Mouse (Mus musculus) induced T-regulatory cell, adult 2 months (primary cell): ENCODE data around the gene Fyn.

Source experiments
- DNase-seq: peaks from one replicate; pipeline ENCODE4 v3.0.0-alpha.2; 2012; ENCODE audit warnings: low read depth

The Fyn gene

GRCm38 (mm10) chr10:39535347-39535746, 166.7 kb downstream of the Fyn start:
- no peak for DNase-seq

DNA sequence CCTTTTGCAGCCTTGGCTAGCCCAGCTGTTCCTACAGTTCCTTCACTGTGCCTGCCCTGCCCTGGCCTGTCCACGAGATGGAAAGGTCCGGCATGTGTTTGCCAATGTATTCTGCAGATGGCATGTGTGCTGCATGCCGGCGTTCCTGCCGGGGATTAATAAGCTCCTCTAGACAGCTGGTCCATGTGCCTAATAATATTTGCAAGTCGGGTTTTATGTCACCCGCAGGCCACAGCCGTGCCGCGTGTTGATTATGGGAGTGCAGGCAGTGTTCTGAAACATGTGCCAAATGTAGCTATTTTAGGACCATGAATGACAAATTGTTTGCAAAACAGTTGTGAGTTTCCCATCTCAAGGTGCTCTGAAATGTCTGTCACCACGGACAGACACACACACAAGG, 167.6 kb downstream of the Fyn start:
- no peak for DNase-seq

DNA sequence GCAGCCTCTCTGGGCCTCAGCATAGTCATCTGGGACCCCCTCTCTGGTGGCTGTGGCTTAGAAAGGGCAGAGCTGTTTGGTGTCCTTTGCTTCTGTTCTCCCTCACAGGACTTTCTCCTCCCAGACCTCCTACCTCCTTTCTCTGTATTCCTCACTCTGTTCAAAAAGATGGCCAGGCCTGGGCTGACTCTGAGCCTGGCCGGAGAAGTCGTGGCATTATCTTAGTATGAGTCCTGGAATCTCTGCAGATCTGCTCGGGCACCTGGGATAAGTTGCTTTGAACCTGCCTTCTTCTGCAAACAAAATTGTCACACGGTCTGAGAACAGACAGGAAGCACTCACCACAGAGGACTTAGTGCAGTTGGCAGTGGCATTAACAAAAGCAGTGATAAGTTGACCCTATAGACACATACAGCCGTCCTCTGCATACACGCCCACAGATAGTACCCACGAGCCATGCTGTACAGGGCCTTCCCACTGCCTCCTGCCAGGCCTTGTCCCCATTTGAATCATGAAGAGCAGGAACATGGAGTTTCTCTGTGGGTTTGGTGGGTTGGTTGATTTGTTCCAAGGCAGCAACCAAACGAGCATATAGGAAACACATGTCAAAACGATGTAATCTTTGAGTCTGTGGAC, 171.5 kb downstream of the Fyn start:
- no peak for DNase-seq

DNA sequence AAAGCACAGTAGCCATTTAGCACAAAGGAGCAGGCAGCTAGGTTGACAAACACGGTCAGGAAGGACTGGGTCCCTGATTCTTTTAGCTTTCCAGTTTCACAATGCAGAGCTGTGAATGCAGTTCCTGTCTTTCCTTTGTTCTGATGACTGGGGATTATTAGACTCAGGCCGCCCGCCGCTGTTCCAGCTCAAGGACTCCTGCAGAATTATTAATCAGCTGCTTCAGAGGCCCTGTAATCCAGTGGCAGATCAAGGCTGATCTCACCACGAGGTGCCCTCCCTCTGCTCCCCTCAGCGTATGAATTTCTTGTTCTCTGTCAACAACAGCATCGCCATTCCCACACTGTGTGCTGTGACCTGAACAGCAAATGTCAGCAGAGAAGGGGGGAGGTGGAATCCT, 172.3 kb downstream of the Fyn start:
- no peak for DNase-seq

DNA sequence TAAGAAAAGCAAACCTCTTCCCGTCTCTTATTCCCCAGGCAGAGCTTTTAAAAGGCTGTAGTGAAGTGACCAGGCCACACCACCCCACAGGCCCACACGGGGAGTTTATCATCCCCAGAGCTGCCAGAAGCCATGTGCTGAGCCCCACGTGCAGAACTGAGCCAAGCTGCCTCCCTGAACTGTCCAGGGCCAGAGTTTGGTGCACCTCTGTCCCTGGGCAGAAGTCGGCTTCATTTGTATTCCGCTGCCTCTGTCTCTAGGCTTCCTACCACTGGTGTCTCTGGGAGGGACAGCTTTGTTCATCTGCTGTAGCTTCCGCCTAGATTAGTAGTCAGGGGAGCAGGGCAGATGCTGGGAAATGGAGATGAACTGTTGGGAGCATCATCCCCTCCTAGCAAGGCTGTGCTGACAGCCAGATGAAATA, 172.8 kb downstream of the Fyn start:
- DNase-seq, result no peak

DNA sequence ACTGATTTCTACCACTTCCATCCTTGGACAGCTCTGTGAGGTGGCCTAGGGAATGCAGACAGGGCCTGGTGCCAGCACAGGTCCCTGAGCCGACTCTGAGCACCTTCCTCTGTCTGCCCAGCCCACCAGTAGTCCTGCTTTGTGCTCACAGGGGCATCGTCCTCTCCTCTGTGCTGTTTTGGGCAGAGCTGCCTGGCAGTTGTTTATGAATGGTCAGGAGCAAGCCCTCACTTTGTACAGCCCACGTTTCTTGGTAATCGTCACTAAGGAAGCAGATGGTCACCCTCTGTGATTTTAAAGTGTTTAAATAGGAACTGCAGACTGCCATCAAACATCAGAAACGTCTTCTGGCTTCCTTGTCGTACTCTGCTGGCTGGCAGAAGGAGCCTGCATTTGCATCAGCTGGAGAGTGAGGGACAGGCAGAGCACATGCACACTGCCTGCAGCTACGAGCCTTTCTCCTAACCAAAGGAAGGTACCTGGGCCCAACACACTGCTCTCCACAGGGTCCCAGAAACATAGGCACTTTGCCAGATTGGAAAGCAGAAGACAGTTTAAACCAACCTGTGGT, 173.4 kb downstream of the Fyn start:
- DNase-seq, result no peak

DNA sequence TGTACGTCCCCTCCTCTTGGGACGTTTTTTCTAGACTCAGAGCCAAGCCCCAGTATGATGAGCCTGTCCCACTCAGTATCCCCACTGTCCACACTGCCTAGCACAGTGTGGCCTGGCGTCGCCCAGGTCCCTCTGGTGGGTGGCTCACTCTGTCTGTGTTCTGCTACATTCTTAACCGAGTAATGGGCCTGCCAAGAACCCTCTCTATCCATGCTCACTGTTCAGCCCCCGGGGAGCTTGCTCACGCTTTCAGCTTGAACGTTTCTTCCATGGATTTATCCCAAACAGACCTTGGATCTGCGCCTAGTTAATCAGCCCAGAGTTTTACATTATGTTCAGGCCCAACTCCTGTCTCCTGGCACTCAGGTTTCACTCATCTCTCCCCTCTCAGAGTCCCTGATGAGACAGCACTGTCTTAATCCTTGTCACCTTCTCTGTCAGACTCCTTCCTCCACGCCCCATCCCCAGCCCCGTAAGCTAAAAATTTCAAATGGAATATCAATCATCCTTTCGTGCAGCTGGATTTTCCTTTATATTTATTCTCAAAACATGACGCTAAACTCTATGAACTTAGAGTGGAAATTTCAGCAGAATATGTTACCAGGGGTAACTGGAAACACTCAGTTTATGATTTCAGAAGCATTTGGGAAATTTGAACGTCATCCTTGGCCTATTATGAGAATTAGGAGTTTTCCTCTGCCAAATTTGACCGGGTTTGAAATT, 174.0 kb downstream of the Fyn start:
- DNase-seq, result no peak

DNA sequence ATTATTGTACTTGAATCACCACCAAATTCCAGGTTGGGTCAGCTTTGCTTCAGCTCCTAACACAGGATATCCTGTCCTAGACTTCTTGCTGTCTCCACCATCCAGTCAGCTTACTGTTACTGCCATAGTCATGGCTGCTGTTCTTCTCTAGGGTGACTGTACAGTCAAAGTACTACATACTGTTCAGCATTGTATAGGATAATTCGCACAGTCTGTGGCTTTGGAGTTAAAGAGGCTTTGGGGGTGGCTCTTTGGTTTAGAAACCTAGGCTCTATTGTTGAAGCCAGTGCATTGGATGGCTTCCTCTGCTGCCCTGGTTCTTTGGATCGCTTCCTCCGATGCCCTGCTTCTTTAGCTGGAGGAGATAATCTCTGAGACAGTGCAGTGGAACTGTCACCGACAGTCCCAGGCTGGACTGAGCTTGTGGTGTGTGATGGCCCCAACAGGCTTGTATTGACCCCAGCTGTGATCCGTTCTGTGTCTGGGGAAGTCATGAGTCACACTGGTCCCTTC, 174.7 kb downstream of the Fyn start:
- DNase-seq, result no peak

DNA sequence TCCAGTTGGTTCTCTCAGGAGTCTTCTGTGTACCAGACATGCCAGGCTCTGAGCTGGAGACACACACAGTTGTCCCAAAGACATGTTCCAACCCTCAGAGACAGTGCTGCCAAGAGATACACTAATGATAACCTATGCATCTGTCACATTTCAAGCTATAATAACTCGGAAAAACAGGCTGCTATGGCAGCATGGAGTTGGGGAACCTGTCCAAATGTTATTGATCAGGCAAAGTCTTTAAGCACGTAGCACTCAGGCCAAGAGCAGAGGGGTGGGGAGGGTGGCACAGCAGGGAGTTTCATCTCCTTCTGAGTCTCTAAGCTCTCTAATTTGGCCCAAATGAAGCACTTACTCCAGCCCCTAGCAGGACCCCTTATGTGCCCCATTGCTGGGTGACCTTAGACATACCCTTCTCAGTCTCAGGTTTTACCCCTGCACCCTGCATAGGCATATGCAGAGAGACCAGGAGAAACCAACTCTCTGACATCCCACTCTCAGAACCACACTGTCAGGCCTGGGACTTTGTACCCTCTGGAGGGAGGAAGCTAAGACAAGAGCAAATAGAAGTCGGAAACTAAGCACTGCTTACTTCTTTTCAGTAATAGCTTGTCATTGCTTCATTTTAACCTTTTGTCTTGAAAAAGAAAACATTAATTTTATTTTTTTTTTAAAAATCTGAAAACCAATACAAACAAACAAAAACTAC, 178.9 kb downstream of the Fyn start:
- DNase-seq, result no peak

DNA sequence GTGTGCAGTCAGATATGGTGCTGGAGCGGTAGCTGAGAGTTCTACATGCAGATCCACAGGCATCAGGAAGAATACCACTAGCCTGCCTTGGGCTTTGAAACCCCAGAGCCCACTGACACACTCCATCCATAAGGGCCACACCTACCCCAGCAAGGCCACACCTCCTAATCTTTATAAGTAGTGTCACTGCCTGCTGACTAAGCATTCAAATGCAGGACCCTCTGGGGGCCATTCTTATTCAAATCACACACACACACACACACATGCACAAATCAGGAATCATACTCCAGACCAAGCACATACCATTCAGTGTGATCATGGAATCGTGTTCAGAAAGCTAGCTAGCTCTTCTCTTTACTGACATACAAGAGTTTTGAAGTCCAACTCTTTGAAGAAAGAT, 182.1 kb downstream of the Fyn start:
- DNase-seq, result no peak

- DNase-seq, result no peak
These were observed 183.1 kb downstream of the Fyn start for GRCm38 (mm10) chr10:39551637-39552185.

GRCm38 (mm10) chr10:39552351-39552814, 183.7 kb downstream of the Fyn start:
- DNase-seq, result no peak

DNA sequence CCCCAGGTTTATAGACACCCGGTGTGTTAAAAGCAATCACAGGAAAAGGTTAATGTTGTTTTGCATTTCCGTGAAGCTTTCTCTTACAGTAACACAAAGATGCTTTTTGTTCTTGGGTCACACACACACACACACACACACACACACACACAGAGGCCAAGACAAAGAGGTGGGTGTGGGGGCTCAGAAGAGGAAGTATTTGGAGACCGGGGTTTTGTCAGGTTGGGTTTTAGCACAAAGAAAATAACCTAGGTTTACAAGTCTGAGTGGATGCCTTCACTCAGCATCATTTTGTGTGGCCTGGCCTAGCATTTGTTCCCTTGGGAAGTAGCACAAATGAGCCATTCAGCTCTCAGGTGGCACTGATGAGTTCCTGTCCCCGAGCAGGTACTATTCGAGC, 184.2 kb downstream of the Fyn start:
- DNase-seq, result no peak

DNA sequence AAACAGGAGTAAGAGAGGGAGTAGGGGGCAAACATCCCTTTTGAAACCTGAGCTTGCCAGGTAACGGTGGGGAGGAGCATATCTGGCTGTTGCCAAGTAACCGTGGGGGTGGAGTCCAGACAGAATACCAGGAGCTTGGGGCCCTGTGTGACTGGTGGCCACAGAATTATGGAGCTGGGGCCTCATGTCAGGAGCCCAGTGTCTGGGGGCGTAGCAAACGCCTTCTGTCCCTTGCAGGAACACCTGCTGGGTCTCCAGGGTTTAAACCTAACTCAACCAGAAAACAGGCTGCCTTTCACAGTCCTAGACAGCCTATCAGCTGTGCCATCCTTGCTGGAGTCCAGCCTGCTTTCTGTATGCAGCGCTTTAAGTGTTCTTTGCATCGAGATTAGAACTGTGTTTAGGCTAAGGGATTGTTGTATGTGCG, 186.6 kb downstream of the Fyn start:
- DNase-seq, result no peak

DNA sequence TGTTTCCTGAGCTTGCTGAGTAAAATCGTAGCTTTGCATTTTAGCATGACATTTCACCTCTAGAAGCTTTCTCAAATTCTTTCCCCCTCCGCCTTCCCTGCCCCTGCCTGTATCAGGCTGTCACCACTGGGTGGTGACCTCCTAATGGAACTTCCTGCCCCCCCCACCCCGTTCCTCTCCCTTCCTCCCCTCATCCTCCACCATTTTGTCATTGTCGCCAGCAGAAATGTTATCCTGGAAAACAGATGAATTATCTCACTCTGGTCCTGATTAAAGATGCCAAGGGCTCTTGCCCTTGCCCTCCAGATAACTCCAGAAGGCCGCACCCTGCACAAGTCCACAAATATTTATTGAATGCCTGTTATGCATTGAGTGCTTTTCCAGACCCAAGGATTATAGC, 187.1 kb downstream of the Fyn start:
- no peak for DNase-seq

- DNase-seq, result no peak
These were observed 188.7 kb downstream of the Fyn start for GRCm38 (mm10) chr10:39557360-39557759.

- DNase-seq, result no peak
These were observed 189.2 kb downstream of the Fyn start for GRCm38 (mm10) chr10:39557851-39558250.

DNA sequence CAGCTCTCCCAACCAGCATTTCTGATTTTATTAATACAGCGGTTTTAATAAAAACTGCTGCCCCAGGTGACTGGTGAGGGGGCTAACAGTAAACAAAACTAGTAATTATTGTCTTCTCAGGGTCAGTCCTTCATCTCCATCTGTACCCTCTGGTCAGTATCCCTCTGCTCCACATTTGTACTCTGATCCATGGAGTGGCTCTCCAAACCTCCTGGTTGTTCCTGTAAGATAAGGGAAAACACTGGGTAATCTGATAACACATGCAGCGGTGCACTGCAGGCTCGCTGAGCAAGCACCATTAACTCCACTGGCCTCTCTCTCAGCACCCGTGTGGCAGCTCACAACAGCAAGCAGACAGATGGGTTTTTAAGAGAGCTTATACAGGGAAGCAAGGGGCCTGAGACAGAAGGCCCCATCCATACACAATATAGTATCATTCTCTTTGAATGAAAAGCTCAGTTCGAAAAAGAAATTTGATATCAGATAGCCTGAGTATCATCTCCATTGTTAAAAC, 189.9 kb downstream of the Fyn start:
- DNase-seq, result no peak

- DNase-seq, result no peak
These were observed 190.7 kb downstream of the Fyn start for GRCm38 (mm10) chr10:39559321-39559720.

GRCm38 (mm10) chr10:39562383-39562782, 193.7 kb downstream of the Fyn start:
- DNase-seq, result no peak

GRCm38 (mm10) chr10:39563552-39564223, 195.0 kb downstream of the Fyn start:
- no peak for DNase-seq
